Mouse (Mus musculus) gastrocnemius, adult 2 months (tissue): ENCODE results near the gene Ndufb7. TPM values are rescaled to one million over a fixed set of nuclear protein-coding genes. Genes with fewer than 3 reads are reported as not detected.
"Not testable (repeated sequence)": the region's sequence is repeated elsewhere in the genome, so short reads cannot be mapped to it uniquely, and the experiment has no call there.

Experiments used
- DNase-seq: peaks from one replicate; pipeline ENCODE4 v3.0.0; 2022
- H3K27ac ChIP-seq: fragments of 200-600 bp; 2 replicates; pipeline ENCODE4 v1.8.1; 2022; ENCODE audit warnings: mild to moderate bottlenecking
- H3K4me3 ChIP-seq: fragments of 200-600 bp; 2 replicates; pipeline ENCODE4 v1.8.1; 2022; ENCODE audit warnings: mild to moderate bottlenecking, moderate library complexity
- CTCF ChIP-seq: fragments of 200-600 bp; IDR thresholded peaks from 2 replicates; pipeline ENCODE4 v1.8.1; 2022; ENCODE audit warnings: antibody characterized with exemption, mild to moderate bottlenecking, moderate library complexity
- intact Hi-C: fragments of 180-260 bp; cut with DNase I; formaldehyde crosslinking; loops from one replicate; pipeline ENCODE4 v1.15.1; 2025
- total RNA-seq, 2 experiments: library from RNA; stranded (reverse); gene quantifications; 2 replicates each; pipeline ENCODE4 v1.2.3; 2021

Ndufb7 gene
- total RNA-seq, 2 experiments from 2014 or later: 282 to 397 TPM

GRCm38 (mm10) chr8:83594167-83595049, 27.9 kb downstream of the Ndufb7 start:
- Histone ChIP-seq H3K4me3 (peak overlapping the region; percentile 89), H3K27ac (peak overlapping the region; percentile 95)
- peak; percentile 97 for DNase-seq
- TF ChIP-seq CTCF: no peak
- intact Hi-C loops: no loop called here

DNA sequence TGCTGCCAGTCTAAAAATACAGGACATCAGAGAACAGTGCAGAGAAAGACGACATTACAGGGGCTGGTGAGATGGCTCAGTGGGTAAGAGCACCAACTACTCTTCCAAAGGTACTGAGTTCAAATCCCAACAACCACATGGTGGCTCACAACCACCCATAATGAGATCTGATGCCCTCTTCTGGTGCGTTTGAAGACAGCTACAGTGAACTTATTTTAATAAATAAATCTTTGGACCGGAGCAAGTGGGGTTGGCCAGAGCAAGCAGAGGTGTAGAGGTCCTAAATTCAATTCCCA, 28.5 kb downstream of the Ndufb7 start:
- DNase-seq, intact Hi-C loops: not testable (repeated sequence)
- peak; percentile 31; the same call in 1 of the 2 replicates for TF ChIP-seq CTCF
- Histone ChIP-seq H3K27ac (peak overlapping the region; percentile 95), H3K4me3 (peak overlapping the region; percentile 89)

DNA sequence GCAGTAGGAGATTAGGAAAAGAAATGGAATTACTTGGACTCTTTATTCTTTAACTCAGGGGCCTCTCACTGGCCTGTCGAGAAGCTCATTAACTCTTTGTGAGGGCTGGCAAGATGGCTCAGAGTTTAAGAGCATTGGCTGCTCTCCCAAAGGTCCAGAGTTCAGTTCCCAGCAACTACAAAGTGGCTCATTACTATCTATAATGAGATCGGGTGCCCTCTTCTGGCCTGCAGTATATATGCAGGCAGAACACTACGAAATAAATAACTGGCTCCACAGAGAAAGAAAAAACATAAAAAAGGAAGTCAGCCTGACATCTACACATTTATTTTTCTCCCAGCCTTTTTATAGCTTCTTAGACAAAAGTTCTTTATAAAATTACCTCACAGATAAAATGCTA, 29.9 kb downstream of the Ndufb7 start:
- no peak overlapping the region for H3K27ac ChIP-seq
- intact Hi-C loops: no loop called here
- peak; percentile 62 for TF ChIP-seq CTCF
- no peak overlapping the region for H3K4me3 ChIP-seq
- no peak for DNase-seq

DNA sequence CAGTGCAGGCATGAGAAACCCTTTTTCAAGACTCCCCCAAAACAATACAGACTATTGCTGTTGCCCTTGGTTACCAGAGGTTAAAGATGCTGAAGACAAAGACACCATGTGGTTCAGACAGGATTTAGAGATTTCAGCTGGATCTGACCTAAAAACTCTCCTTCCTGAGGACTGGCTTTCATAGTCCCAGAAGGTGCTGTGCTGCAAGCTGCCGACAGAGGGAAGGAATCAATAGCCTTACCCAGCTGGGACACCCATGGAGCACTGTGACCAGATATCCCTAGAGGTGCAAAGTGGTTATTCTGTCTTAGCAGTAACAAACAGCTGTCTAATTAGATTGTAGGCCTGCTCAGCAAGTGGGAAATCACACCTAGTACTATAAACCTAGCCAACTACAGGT, 31.7 kb downstream of the Ndufb7 start:
- peak; percentile 8; the same call in 1 of the 2 replicates for TF ChIP-seq CTCF

GRCm38 (mm10) chr8:83599814-83600213, 33.3 kb downstream of the Ndufb7 start:
- no peak for TF ChIP-seq CTCF
- Histone ChIP-seq H3K27ac (no peak overlapping the region), H3K4me3 (no peak overlapping the region)
- intact Hi-C loops: no loop called here
- DNase-seq: no peak

More for the DNA sequence above, 31.7 kb downstream of the Ndufb7 start:
- intact Hi-C loops: no loop called here
- H3K4me3 ChIP-seq: no peak overlapping the region
- no peak overlapping the region for H3K27ac ChIP-seq
- DNase-seq: no peak

DNA sequence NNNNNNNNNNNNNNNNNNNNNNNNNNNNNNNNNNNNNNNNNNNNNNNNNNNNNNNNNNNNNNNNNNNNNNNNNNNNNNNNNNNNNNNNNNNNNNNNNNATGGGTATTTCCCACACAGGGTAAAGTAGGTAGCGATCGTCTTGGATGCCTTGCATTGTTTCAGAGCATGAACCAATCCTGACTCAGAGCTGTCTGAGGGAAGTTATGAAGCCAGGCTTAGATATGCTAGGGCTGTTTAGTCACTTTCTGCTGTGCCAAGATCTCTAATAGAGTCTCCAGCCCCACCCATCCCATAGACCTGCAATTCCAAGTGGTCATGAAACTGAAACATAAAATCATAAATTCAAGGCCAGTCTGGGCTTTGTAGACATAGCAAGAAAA, 36.2 kb downstream of the Ndufb7 start:
- intact Hi-C loops: no loop called here
- Histone ChIP-seq H3K4me3 (no peak overlapping the region), H3K27ac (peak overlapping the region; percentile 62)
- no peak for DNase-seq
- TF ChIP-seq CTCF: no peak

DNA sequence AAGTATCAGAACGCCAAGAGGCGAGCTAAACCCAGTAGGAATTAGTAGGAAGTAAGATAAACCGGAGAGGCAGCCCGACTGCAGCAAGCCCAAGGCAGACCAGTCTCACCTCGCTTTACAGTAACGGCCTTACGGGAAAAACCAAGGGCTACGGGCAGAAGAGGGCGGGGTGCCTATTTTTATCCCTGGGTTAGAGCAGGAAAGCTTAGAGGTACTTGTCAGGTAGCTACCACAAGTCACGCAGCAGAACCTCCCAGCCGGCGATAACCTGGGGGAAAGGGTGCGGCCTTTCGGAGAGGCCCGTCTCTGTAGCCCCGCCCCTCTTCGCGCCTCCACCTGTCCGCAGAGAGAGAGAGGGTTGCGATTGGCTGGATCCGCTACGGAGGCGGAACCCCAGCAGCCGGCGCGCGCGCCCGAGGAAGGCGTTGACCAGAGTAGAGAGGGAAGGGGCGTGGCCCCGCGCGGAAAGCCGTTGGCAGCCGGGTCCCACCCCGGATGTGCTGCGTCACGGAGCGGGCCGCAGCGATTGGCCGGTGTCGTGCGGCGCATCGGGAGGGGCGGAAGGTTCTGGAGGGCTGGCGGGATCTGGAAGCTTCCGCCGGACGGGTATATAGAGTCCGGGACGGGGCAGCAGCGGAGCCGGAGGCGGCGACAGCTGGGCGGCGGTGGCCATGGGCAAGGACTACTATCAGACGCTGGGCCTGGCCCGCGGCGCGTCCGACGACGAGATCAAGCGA, 41.4 kb downstream of the Ndufb7 start, which contains the start of the genes Tecr and Dnajb1:
Tecr (minus strand) TSS at position 311 of the 737 bp plus-strand sequence.
Dnajb1 (plus strand) TSS at position 533 of the 737 bp plus-strand sequence.
- intact Hi-C loops: loop anchor here (5.0 kb wide), 1 partner anchor 41 kb away; the partner anchor contains the start of gene Ndufb7
- DNase-seq: peak; percentile 100
- TF ChIP-seq CTCF: no peak
- Histone ChIP-seq H3K27ac (peak within 1 kb of the TSS; percentile 98), H3K4me3 (peak within 1 kb of the TSS; percentile 92)

GRCm38 (mm10) chr8:83608398-83608829, 41.9 kb downstream of the Ndufb7 start:
- Histone ChIP-seq H3K27ac (peak overlapping the region; percentile 98), H3K4me3 (peak overlapping the region; percentile 92)
- intact Hi-C loops: loop anchor here (5.0 kb wide), 1 partner anchor 41 kb away; the partner anchor contains the start of gene Ndufb7
- no peak for TF ChIP-seq CTCF
- DNase-seq: peak; percentile 92

DNA sequence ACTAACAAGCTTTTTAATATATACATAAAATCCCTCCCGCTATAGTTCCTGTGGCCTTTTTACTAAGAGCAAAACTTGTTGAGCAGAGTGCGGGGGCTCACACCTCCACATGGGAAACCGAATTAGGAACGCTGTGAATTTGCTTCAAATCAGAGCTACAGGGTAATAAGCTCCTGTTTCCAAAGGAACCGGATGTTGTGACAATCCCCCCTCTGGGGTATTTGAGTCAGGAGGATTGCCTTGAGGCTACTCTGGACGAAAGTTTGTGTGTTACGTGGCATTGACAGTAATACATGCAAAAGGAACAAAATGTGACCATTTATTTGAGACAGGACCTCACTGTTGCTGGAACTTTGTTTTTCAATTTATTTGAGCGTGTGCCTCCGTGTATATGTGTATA, 42.6 kb downstream of the Ndufb7 start:
- no peak for TF ChIP-seq CTCF
- no peak for DNase-seq
- peak overlapping the region; percentile 98 for H3K27ac ChIP-seq
- intact Hi-C loops: loop anchor here (5.0 kb wide), 1 partner anchor 42 kb away; the partner anchor contains the start of gene Ndufb7
- peak overlapping the region; percentile 92 for H3K4me3 ChIP-seq

DNA sequence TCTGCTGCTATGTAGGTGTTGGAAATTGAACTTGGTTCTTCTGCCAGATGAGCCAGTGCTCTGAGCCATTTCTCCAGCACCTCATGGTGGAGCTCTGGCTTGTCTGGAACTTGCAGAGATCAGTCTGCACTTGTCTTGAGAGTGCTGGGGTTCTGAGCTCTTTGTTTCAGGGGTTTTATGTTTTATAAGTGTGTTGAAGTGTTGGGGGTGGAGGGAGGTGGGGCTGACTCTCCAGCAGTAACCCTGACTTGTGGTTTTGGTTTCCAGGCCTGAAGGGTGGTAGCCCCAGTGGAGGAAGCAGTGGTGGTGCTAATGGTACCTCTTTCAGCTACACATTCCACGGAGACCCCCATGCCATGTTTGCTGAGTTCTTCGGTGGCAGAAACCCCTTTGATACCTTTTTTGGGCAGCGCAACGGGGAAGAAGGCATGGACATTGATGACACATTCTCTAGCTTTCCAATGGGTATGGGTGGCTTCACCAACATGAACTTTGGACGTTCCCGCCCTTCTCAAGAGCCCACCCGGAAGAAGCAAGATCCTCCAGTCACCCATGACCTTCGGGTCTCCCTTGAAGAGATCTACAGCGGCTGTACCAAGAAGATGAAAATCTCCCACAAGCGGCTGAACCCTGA, 43.2 kb downstream of the Ndufb7 start:
- H3K4me3 ChIP-seq: peak overlapping the region; percentile 92
- DNase-seq: no peak
- no peak for TF ChIP-seq CTCF
- peak overlapping the region; percentile 98 for H3K27ac ChIP-seq
- intact Hi-C loops: loop anchor here (5.0 kb wide), 1 partner anchor 42 kb away; the partner anchor contains the start of gene Ndufb7

- intact Hi-C loops: no loop called here
- TF ChIP-seq CTCF: no peak
- no peak for DNase-seq
- no peak overlapping the region for H3K4me3 ChIP-seq
- no peak overlapping the region for H3K27ac ChIP-seq
These were observed 45.5 kb downstream of the Ndufb7 start for GRCm38 (mm10) chr8:83611921-83612320.

DNA sequence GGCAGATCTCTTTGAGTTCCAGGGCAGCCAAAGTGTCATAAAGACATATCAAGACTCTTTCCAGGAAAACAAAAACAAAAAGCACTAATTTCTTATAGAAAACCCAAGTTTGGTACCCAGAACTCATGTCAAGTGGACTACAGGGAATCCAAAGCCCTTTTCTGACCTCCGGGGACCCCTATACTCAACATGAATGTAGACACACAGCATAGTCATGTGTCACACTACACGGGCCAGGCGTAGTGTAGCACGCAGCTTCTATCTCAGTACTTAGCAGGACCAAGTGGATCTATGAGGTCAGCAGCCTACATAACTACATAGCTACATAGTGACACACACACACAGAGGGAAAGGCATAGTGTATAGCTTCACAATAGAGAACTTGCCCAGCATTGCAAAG, 47.2 kb downstream of the Ndufb7 start:
- H3K27ac ChIP-seq: no peak overlapping the region
- no peak for DNase-seq
- intact Hi-C loops: no loop called here
- no peak overlapping the region for H3K4me3 ChIP-seq
- no peak for TF ChIP-seq CTCF
